ENCODE assay signal across 11 mouse cellular contexts in genomic region chr7:143738194-143738593, GRCm38 (mm10). TPM values are rescaled to one million over a fixed set of nuclear protein-coding genes. Genes with fewer than 3 reads are reported as not detected.
DNase-seq lines count a peak whose midpoint lies in the region; ATAC-seq lines count a peak whose summit lies in the region.
"Had no signal": no experiment of that assay in that cellular context is flagged by ENCODE, and none has a peak within 500 bp of the region (broad histone marks: within the 10 kb centered on the region; RNA-seq: fewer than 3 reads in every experiment).

No protein-coding gene starts in this region.

- H3K4me1 ChIP-seq in heart, embryonic 11.5 days (ENCODE audit: control insufficient read depth, insufficient read depth, low read length) = peaks cover 25% of the 10 kb centered on the region
- H3K4me1 ChIP-seq in neural tube, embryonic 11.5 days (ENCODE audit: control insufficient read depth, insufficient read depth, low read length) = peaks cover 12% of the 10 kb centered on the region; the same call in 1 of the 2 replicates
- H3K4me1 ChIP-seq in limb, embryonic 12.5 days (replicated peaks) = peaks cover 25% of the 10 kb centered on the region
- H3K4me1 ChIP-seq in stomach, embryonic 14.5 days (ENCODE audit: control insufficient read depth, insufficient read depth, low read length) = peaks cover 33% of the 10 kb centered on the region

- H3K27me3 ChIP-seq in heart, embryonic 11.5 days (ENCODE audit: control insufficient read depth, insufficient read depth, low read length) = peaks cover 11% of the 10 kb centered on the region
- peaks cover 6% of the 10 kb centered on the region; the same call in 1 of the 2 replicates for H3K27me3 ChIP-seq in neural tube, embryonic 11.5 days (ENCODE audit: control insufficient read depth, insufficient read depth, low read length)
- peaks cover 12% of the 10 kb centered on the region; the same call in 1 of the 2 replicates for H3K27me3 ChIP-seq in limb, embryonic 12.5 days
- H3K27me3 ChIP-seq in stomach, embryonic 14.5 days (ENCODE audit: control insufficient read depth, insufficient read depth, low read length) = no peaks in the 10 kb centered on the region

- peak overlapping the region; percentile 77; the same call in 1 of the 2 replicates for H3K4me3 ChIP-seq in heart, embryonic 11.5 days (ENCODE audit: low read depth, low read length)
- H3K4me3 ChIP-seq in neural tube, embryonic 11.5 days (ENCODE audit: low read depth, low read length) = no peak overlapping the region; the same call in 1 of the 2 replicates
- peak overlapping the region; percentile 68; the same call in 1 of the 2 replicates for H3K4me3 ChIP-seq in limb, embryonic 12.5 days (replicated peaks)
- H3K4me3 ChIP-seq in stomach, embryonic 14.5 days (ENCODE audit: low read depth, low read length) = peak overlapping the region; percentile 91; the same call in 1 of the 2 replicates

- peak overlapping the region; percentile 89 for H3K4me2 ChIP-seq in heart, embryonic 11.5 days
- peak overlapping the region; percentile 72 for H3K4me2 ChIP-seq in neural tube, embryonic 11.5 days (ENCODE audit: low read depth)
- H3K4me2 ChIP-seq in limb, embryonic 12.5 days = peak overlapping the region; percentile 78
- peak overlapping the region; percentile 77 for H3K4me2 ChIP-seq in stomach, embryonic 14.5 days (replicated peaks; ENCODE audit: low read depth, low read length)

- H3K27ac ChIP-seq in heart, embryonic 11.5 days (ENCODE audit: low read depth, low read length) = peak overlapping the region; percentile 50
- no peak overlapping the region for H3K27ac ChIP-seq in neural tube, embryonic 11.5 days (ENCODE audit: low read depth, low read length)
- H3K27ac ChIP-seq in limb, embryonic 12.5 days = no peak overlapping the region
- peak overlapping the region; percentile 89; the same call in 1 of the 2 replicates for H3K27ac ChIP-seq in stomach, embryonic 14.5 days (ENCODE audit: low read length)

- 63% methylated on average over 6 of the region's 6 CpGs for WGBS in heart, embryonic 11.5 days (ENCODE audit: insufficient replicate concordance)
- 75% methylated on average over 6 of the region's 6 CpGs for whole genome bisulfite sequencing in neural tube, embryonic 11.5 days
- 74% methylated on average over 6 of the region's 6 CpGs for WGBS in limb, embryonic 12.5 days
- 51% methylated on average over 6 of the region's 6 CpGs for WGBS in stomach, embryonic 14.5 days

- no peaks in the 10 kb centered on the region for H3K36me3 ChIP-seq in heart, embryonic 11.5 days (ENCODE audit: control insufficient read depth, insufficient read depth, low read length)
- no peaks in the 10 kb centered on the region for H3K36me3 ChIP-seq in neural tube, embryonic 11.5 days (ENCODE audit: control insufficient read depth, insufficient read depth, low read length)
- peaks cover 14% of the 10 kb centered on the region; the same call in 1 of the 2 replicates for H3K36me3 ChIP-seq in limb, embryonic 12.5 days
- H3K36me3 ChIP-seq in stomach, embryonic 14.5 days (ENCODE audit: control insufficient read depth, insufficient read depth, low read length) = peaks cover 2% of the 10 kb centered on the region; the same call in 1 of the 2 replicates

- H3K9me3 ChIP-seq in heart, embryonic 11.5 days (replicated peaks; ENCODE audit: control insufficient read depth, low read length) = no peaks in the 10 kb centered on the region
- no peaks in the 10 kb centered on the region for H3K9me3 ChIP-seq in neural tube, embryonic 11.5 days (ENCODE audit: control insufficient read depth, low read length)
- no peaks in the 10 kb centered on the region for H3K9me3 ChIP-seq in limb, embryonic 12.5 days
- H3K9me3 ChIP-seq in stomach, embryonic 14.5 days (ENCODE audit: control insufficient read depth, low read depth, low read length) = no peaks in the 10 kb centered on the region

- peak overlapping the region; percentile 92; the same call in 1 of the 2 replicates for H3K9ac ChIP-seq in heart, embryonic 11.5 days (ENCODE audit: low read depth, low read length)
- peak overlapping the region; percentile 81; the same call in 1 of the 2 replicates for H3K9ac ChIP-seq in neural tube, embryonic 11.5 days (ENCODE audit: low read length)
- peak overlapping the region; percentile 92 for H3K9ac ChIP-seq in limb, embryonic 12.5 days (replicated peaks)
- H3K9ac ChIP-seq in stomach, embryonic 14.5 days (replicated peaks; ENCODE audit: low read depth, low read length) = peak overlapping the region; percentile 87; the same call in 1 of the 2 replicates

- DNase-seq in heart, adult 8-10 months (ENCODE audit: low spot score) = no peak
- no peak for DNase-seq in neural tube, embryonic 11.5 days (ENCODE audit: low spot score)
- no peak for DNase-seq in neural tube, embryonic 10.5 days (ENCODE audit: extremely low spot score, low spot score)
- DNase-seq in spleen, adult 12 weeks (ENCODE audit: low spot score) = no peak

- no peak for ATAC-seq in heart, embryonic 11.5 days (replicated peaks; ENCODE audit: insufficient number of reproducible peaks, low FRiP score, low TSS enrichment)
- ATAC-seq in neural tube, embryonic 11.5 days (ENCODE audit: insufficient read depth, low FRiP score, low TSS enrichment) = no peak
- no peak for ATAC-seq in limb, embryonic 12.5 days (ENCODE audit: insufficient number of reproducible peaks, insufficient read depth, low FRiP score, low TSS enrichment, low read depth)
- peak; percentile 21; the same call in 1 of the 2 replicates for ATAC-seq in stomach, embryonic 14.5 days (ENCODE audit: insufficient number of reproducible peaks, insufficient read depth, low FRiP score, low read depth)
- no peak for ATAC-seq in megakaryocyte-erythroid progenitor cell, adult 5-6 weeks (replicated peaks; ENCODE audit: low FRiP score, low TSS enrichment, poor library complexity, severe bottlenecking)

RNA-seq across cellular contexts. Expression of gene Osbpl5, which starts 18.6 kb away (rescaled TPM):
- 26.6 and 30.8 TPM in 2 replicates for polyA plus RNA-seq in heart, embryonic 11.5 days (2014; fragmentation: Nextera tagmentation; extraction: Ambion mirVana)
- 10 to 100 TPM; 17.1 to 29.4 (median 20.3) TPM for total RNA-seq in heart, adult 8-10 months (2022)
- 15.8 and 18.9 TPM in 2 replicates for polyA plus RNA-seq in neural tube, embryonic 11.5 days (2014; fragmentation: Nextera tagmentation; extraction: Ambion mirVana)
- polyA plus RNA-seq in limb, embryonic 12.5 days (2016; fragmentation: Nextera tagmentation; extraction: Ambion mirVana) = 26.1 and 30.4 TPM in 2 replicates
- 46.1 and 46.6 TPM in 2 replicates for polyA plus RNA-seq in stomach, embryonic 14.5 days (2014; fragmentation: Nextera tagmentation; extraction: Ambion mirVana)
- 4.3 and 9.3 TPM in 2 replicates for total RNA-seq in megakaryocyte-erythroid progenitor cell, adult 5-6 weeks (2014; fragmentation: Nextera tagmentation)
- 2.6 and 3.8 TPM in 2 replicates for total RNA-seq in megakaryocyte-erythroid progenitor cell, adult 5-6 weeks (2017)

RNA-seq across cellular contexts. Expression of gene Mrgprg, which starts 28.6 kb away (rescaled TPM):
- polyA plus RNA-seq in heart, embryonic 11.5 days (2014; fragmentation: Nextera tagmentation; extraction: Ambion mirVana) = not detected in 2 replicates
- total RNA-seq in heart, adult 8-10 months (2022) = not detected
- polyA plus RNA-seq in neural tube, embryonic 11.5 days (2014; fragmentation: Nextera tagmentation; extraction: Ambion mirVana) = not detected in 2 replicates
- polyA plus RNA-seq in limb, embryonic 12.5 days (2016; fragmentation: Nextera tagmentation; extraction: Ambion mirVana) = not detected in 2 replicates
- polyA plus RNA-seq in stomach, embryonic 14.5 days (2014; fragmentation: Nextera tagmentation; extraction: Ambion mirVana) = 0.14 TPM in 1 of 2 replicates, not detected in the other
- not detected in 2 replicates for total RNA-seq in megakaryocyte-erythroid progenitor cell, adult 5-6 weeks (2014; fragmentation: Nextera tagmentation)
- total RNA-seq in megakaryocyte-erythroid progenitor cell, adult 5-6 weeks (2017) = not detected in 2 replicates
- total RNA-seq: layer of hippocampus, postnatal 14 days; megakaryocyte progenitor cell, adult 5-6 weeks had no signal
- polyA plus RNA-seq: spleen, adult 2 months had no signal

RNA-seq across cellular contexts. Expression of gene Mrgpre, which starts 46.1 kb away (rescaled TPM):
- polyA plus RNA-seq in heart, embryonic 11.5 days (2014; fragmentation: Nextera tagmentation; extraction: Ambion mirVana) = 2.3 and 3.4 TPM in 2 replicates
- 1 to 10 TPM; 1.6 to 1.8 (median 1.6) TPM for total RNA-seq in heart, adult 8-10 months (2022)
- polyA plus RNA-seq in neural tube, embryonic 11.5 days (2014; fragmentation: Nextera tagmentation; extraction: Ambion mirVana) = 2.8 and 4.4 TPM in 2 replicates
- 1.2 and 1.6 TPM in 2 replicates for polyA plus RNA-seq in limb, embryonic 12.5 days (2016; fragmentation: Nextera tagmentation; extraction: Ambion mirVana)
- polyA plus RNA-seq in stomach, embryonic 14.5 days (2014; fragmentation: Nextera tagmentation; extraction: Ambion mirVana) = 1.7 and 2.7 TPM in 2 replicates
- total RNA-seq in megakaryocyte-erythroid progenitor cell, adult 5-6 weeks (2014; fragmentation: Nextera tagmentation) = 0.37 TPM in 1 of 2 replicates, not detected in the other
- 0.19 and 0.27 TPM in 2 replicates for total RNA-seq in megakaryocyte-erythroid progenitor cell, adult 5-6 weeks (2017)

RNA-seq across cellular contexts. Expression of gene Tnfrsf23, which starts 52.5 kb away (rescaled TPM):
- 1.1 and 2.6 TPM in 2 replicates for polyA plus RNA-seq in heart, embryonic 11.5 days (2014; fragmentation: Nextera tagmentation; extraction: Ambion mirVana)
- 1 to 10 TPM; 2.9 to 6.1 (median 3.7) TPM for total RNA-seq in heart, adult 8-10 months (2022)
- polyA plus RNA-seq in neural tube, embryonic 11.5 days (2014; fragmentation: Nextera tagmentation; extraction: Ambion mirVana) = 0.20 and 0.68 TPM in 2 replicates
- polyA plus RNA-seq in limb, embryonic 12.5 days (2016; fragmentation: Nextera tagmentation; extraction: Ambion mirVana) = 0.59 and 0.64 TPM in 2 replicates
- polyA plus RNA-seq in stomach, embryonic 14.5 days (2014; fragmentation: Nextera tagmentation; extraction: Ambion mirVana) = 1.7 and 1.9 TPM in 2 replicates
- total RNA-seq in megakaryocyte-erythroid progenitor cell, adult 5-6 weeks (2014; fragmentation: Nextera tagmentation) = not detected in 2 replicates
- total RNA-seq in megakaryocyte-erythroid progenitor cell, adult 5-6 weeks (2017) = 0.80 TPM in 1 of 2 replicates, not detected in the other

Comparison
In these comparisons a context has a peak if more than half of its experiments do, and no peak if none do; other contexts are left out.
1. H3K27ac ChIP-seq: peak in heart, embryonic 11.5 days (single experiment) and stomach, embryonic 14.5 days (single experiment); none in neural tube, embryonic 11.5 days (single experiment) and limb, embryonic 12.5 days (single experiment).
2. Peak in every context shown above with its lines, with median percentiles within 50 percentile points of each other: H3K4me2 ChIP-seq and H3K9ac ChIP-seq.